Mouse (Mus musculus) Patski (cell line): ENCODE measurements at regions not wholly inside any gene's neighbourhood (a gene's known extent, or its start where the extent isn't known, plus 50 kb on each side); places are given as distances from the start of the nearest gene placed in this dataset.

ENCODE experiments used
- ATAC-seq: fragments of 100-300 bp; one replicate; pipeline ENCODE4 v1.8.0; 2021
- CTCF ChIA-PET: fragments of 350-600 bp; sonication (Branson Sonifier 250); formaldehyde crosslinking; loops from one replicate; lab custom pipeline; 2022; ENCODE audit warnings: inconsistent platforms; lab: Charles Lee
- POLR2A ChIA-PET: fragments of 350-600 bp; sonication (Branson Sonifier 250); formaldehyde crosslinking; loops from one replicate; lab custom pipeline; 2022; ENCODE audit warnings: antibody characterized with exemption, inconsistent platforms; lab: Charles Lee
- DNase-seq: peaks from one replicate; pipeline ENCODE4 v3.0.0-alpha.2; 2011; ENCODE audit warnings: low read depth, low spot score
- H3K27me3 ChIP-seq: fragments of 371-371 bp; one replicate; pipeline ENCODE4 v1.5.1; 2021
- CTCF ChIP-seq: fragments of 100-300 bp; IDR thresholded peaks from one replicate; pipeline ENCODE4 v1.5.1; 2021
- in situ Hi-C: fragments of 300-500 bp; cut with MboI; formaldehyde crosslinking; loops from 3 replicates; pipeline ENCODE4 v1.11.1; 2018; ENCODE audit warnings: low pct_unique_long_range_greater_than_20kb, mixed read lengths

DNA sequence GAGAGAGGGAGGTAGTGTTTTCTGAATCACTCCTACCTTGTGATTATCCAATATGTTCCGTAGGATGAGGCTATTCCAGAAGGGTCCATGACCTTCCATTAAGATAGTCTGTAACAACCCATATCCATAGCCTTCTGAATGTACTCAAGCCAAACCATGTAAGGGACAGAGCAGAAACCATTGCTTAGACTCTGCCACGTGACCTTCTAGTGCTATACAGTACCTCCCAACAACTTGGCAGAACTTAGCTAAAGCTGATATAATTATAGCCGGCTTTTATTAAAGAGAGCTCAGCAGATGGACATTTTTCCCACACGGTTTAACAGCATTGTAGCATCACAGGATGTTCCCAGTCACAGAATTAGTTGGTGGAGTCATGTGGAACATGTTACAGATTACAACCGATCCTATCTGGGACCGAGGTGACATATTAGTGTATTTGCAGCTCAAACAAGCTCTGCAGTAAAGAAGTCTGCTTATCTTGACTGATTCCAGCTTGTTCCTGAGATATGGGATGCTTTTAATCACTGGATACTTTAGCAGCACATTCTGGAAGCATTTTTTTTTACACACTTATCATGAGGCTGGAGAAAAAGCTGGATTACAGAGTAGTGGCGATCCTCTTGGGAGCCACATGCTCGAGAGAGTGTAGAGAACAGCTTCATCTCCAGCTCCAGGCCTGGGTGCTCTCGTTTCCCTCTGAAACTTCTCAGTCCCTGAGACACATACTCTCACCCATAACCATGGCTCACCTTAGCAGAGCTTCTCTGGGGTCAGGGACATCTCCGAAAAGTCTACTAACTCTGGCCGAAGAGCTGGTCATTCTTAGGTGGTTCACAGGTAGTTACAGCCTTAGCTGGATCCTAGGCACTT, 129.5 kb upstream of the Tmem72 start:
- no peak for TF ChIP-seq CTCF
- DNase-seq (peak; percentile 12), ATAC-seq (no peak)
- in situ Hi-C loops, result no loop called here
- CTCF ChIA-PET, result interaction anchor here (0.8 to 1.7 kb wide), 6 partner anchors 11 to 18 kb away, joined by 3 to 6 read pairs (median 4); no protein-coding TSS in a partner anchor
- H3K27me3 ChIP-seq, result no peaks in the 10 kb centered on the region
- POLR2A ChIA-PET, result no interaction called here

- ChIA-PET CTCF (interaction anchor here (1.3 kb wide), 1 partner anchor 80 kb away, joined by 3 read pairs; no protein-coding TSS in a partner anchor), POLR2A (no interaction called here)
- in situ Hi-C loops, result no loop called here
- H3K27me3 ChIP-seq, result no peaks in the 10 kb centered on the region
- TF ChIP-seq CTCF, result no peak
- ATAC-seq (no peak), DNase-seq (no peak)
Observed at GRCm38 (mm10) chr6:116848538-116849093, 131.9 kb upstream of the Tmem72 start.

DNA sequence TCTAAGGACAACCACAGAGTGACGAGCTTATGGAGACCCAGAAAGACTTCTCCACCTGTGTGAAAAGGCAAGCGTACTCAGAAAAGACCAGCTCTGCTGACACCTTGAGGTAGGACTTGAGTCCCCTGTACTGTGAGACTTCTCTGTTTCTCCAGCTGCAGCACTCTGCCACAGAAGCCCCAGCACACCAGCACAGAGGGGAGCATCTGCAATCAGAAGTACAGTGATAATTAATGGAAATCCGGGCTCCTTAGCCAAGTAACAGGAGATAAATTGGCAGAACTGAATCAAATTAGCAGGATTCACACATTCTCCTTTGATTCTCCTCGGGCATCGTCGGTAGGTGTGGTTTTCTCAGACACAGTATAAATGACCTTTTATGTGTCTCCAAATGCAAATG, 137.3 kb upstream of the Tmem72 start:
- POLR2A ChIA-PET, result no interaction called here
- in situ Hi-C loops, result no loop called here
- no peak for TF ChIP-seq CTCF
- no peaks in the 10 kb centered on the region for H3K27me3 ChIP-seq
- CTCF ChIA-PET, result interaction anchor here (1.4 kb wide), 1 partner anchor 11 kb away, joined by 4 read pairs; no protein-coding TSS in a partner anchor
- ATAC-seq (no peak), DNase-seq (no peak)

GRCm38 (mm10) chr6:116856093-116856492, 139.4 kb upstream of the Tmem72 start:
- no peak for TF ChIP-seq CTCF
- CTCF ChIA-PET, result no interaction called here
- no peaks in the 10 kb centered on the region for H3K27me3 ChIP-seq
- POLR2A ChIA-PET, result no interaction called here
- no peak for ATAC-seq
- DNase-seq, result no peak
- in situ Hi-C loops, result no loop called here

DNA sequence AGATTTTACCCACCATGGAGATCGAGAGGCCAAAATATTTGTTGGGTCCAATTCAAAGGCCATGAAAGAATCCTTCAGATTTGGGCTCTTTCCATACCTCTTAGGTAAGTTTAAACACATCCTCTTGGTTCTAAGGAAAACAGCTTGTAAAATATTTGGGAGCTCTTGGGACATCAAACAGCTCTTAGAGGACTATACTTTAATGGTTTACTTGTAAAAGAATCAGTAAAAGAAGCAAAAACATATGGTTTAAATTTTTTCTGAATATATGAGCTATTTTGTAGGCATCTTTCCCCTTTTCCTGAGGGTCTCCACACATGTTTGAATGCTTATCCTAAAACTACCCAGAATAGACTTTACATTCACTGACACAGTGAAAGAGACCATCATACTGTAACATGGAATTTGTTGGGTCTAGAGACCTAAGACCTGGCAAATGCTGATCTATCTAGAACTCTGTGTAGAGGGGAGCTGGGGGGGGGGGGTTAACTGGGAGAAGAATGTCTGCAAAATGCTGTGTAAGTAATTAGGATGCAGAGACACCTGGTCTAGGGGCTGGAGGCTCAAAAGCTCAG, 140.3 kb upstream of the Tmem72 start:
- in situ Hi-C loops, result no loop called here
- no peak for TF ChIP-seq CTCF
- CTCF ChIA-PET, result interaction anchor here (1.0 kb wide), 1 partner anchor 10 kb away, joined by 3 read pairs; no protein-coding TSS in a partner anchor
- ATAC-seq (no peak), DNase-seq (no peak)
- POLR2A ChIA-PET, result no interaction called here
- no peaks in the 10 kb centered on the region for H3K27me3 ChIP-seq

GRCm38 (mm10) chr6:116863130-116863529, 146.4 kb upstream of the Tmem72 start:
- CTCF ChIA-PET, result no interaction called here
- no peak for DNase-seq
- POLR2A ChIA-PET, result no interaction called here
- no peaks in the 10 kb centered on the region for H3K27me3 ChIP-seq
- peak; percentile 34 for TF ChIP-seq CTCF
- no peak for ATAC-seq
- in situ Hi-C loops, result no loop called here

DNA sequence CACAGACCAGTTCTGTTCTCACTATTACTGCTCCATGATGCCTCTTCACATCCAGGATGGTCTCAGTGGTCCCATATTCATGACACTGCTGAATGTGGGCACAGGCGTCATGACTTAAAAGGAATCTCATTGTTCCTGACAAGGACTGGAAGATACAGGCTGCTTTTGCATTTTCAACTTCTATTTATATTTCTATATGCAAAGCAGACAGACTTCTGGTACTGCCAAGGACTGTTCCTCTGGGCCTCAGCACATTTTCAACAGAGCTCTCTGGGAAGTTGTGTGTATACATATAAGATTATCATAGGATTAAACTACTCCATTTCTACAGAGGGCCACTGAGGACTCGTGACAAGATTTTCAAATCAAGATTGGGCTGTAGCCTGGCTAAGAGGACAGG, 146.9 kb upstream of the Tmem72 start:
- ATAC-seq (no peak), DNase-seq (no peak)
- ChIA-PET CTCF (no interaction called here), POLR2A (no interaction called here)
- no peaks in the 10 kb centered on the region for H3K27me3 ChIP-seq
- TF ChIP-seq CTCF, result no peak
- in situ Hi-C loops, result no loop called here

- TF ChIP-seq CTCF, result no peak
- POLR2A ChIA-PET, result no interaction called here
- CTCF ChIA-PET, result interaction anchor here (0.8 kb wide), 1 partner anchor 31 kb away, joined by 3 read pairs; no protein-coding TSS in a partner anchor
Observed at GRCm38 (mm10) chr6:116893299-116893698, 176.6 kb upstream of the Tmem72 start.

DNA sequence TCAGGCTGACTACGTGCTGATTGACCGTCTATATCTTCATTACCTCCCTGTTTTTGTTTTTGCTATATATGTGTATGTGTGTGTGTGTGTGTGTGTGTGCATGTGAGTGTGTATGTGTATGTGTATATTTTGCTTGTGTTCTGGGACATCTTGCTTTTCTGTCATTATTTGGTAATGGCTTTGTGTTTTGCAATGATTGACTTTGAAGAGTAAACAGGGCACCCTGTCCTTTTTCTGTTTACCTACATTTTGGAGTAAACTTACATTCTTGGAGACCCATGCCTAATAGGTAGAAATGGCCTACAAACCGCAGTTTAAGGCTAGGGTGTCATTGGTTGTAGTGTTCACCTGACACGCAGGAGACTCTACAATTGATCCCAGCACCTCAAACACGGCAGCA, 177.5 kb upstream of the Tmem72 start:
- no peak for TF ChIP-seq CTCF
- in situ Hi-C loops, result no loop called here
- H3K27me3 ChIP-seq, result no peaks in the 10 kb centered on the region
- ATAC-seq (no peak), DNase-seq (no peak)
- CTCF ChIA-PET, result interaction anchor here (1.0 to 1.3 kb wide), 3 partner anchors 9 to 127 kb away, joined by 3 read pairs; no protein-coding TSS in a partner anchor
- POLR2A ChIA-PET, result interaction anchor here (0.6 kb wide), 1 partner anchor 248 kb away, joined by 3 read pairs; no protein-coding TSS in a partner anchor

More at GRCm38 (mm10) chr6:116893299-116893698, 176.6 kb upstream of the Tmem72 start:
- ATAC-seq (peak; percentile 51), DNase-seq (no peak)
- in situ Hi-C loops, result no loop called here
- no peaks in the 10 kb centered on the region for H3K27me3 ChIP-seq

- POLR2A ChIA-PET, result interaction anchor here (0.6 kb wide), 1 partner anchor 248 kb away, joined by 3 read pairs; no protein-coding TSS in a partner anchor
- no peak for ATAC-seq
- CTCF ChIA-PET, result interaction anchor here (1.0 to 1.6 kb wide), 4 partner anchors 9 to 127 kb away, joined by 3 to 4 read pairs (median 3); no protein-coding TSS in a partner anchor
- in situ Hi-C loops, result no loop called here
- DNase-seq, result peak; percentile 97
- H3K27me3 ChIP-seq, result no peaks in the 10 kb centered on the region
- TF ChIP-seq CTCF, result no peak
Observed at GRCm38 (mm10) chr6:116895114-116895513, 178.4 kb upstream of the Tmem72 start.
